Mouse (Mus musculus) liver, embryonic 12.5 days (tissue): ENCODE measurements around the gene Nkiras1. TPM values are rescaled to one million over a fixed set of nuclear protein-coding genes. Genes with fewer than 3 reads are reported as not detected.
"Not testable (repeated sequence)": the region's sequence is repeated elsewhere in the genome, so short reads cannot be mapped to it uniquely, and the experiment has no call there.

Experiments
- ATAC-seq: fragments of 200-750 bp; cut with Nextera tagmentation; 2 replicates; pipeline ENCODE4 v1.8.0; 2017; ENCODE audit warnings: moderate number of reproducible peaks, mild to moderate bottlenecking, moderate library complexity
- H3K27ac ChIP-seq: fragments of 300-500 bp; sonication (generic); 2 replicates; pipeline ENCODE4 v1.5.1; 2016; ENCODE audit warnings: mild to moderate bottlenecking
- H3K27me3 ChIP-seq: fragments of 300-500 bp; sonication (generic); replicated peaks from 2 replicates; pipeline ENCODE4 v1.6.1; 2016; ENCODE audit warnings: mild to moderate bottlenecking, moderate library complexity
- H3K36me3 ChIP-seq: fragments of 300-500 bp; sonication (generic); 2 replicates; pipeline ENCODE4 v1.6.1; 2016; ENCODE audit warnings: mild to moderate bottlenecking, moderate library complexity
- H3K4me1 ChIP-seq: fragments of 300-500 bp; sonication (generic); 2 replicates; pipeline ENCODE4 v1.6.1; 2016
- H3K4me2 ChIP-seq: fragments of 300-500 bp; sonication (generic); 2 replicates; pipeline ENCODE4 v1.6.1; 2016; ENCODE audit warnings: mild to moderate bottlenecking, moderate library complexity
- H3K4me3 ChIP-seq: fragments of 300-500 bp; sonication (generic); 2 replicates; pipeline ENCODE4 v1.5.1; 2016; ENCODE audit warnings: mild to moderate bottlenecking, moderate library complexity
- H3K9ac ChIP-seq: fragments of 300-500 bp; sonication (generic); 2 replicates; pipeline ENCODE4 v1.6.1; 2016; ENCODE audit warnings: mild to moderate bottlenecking, moderate library complexity
- H3K9me3 ChIP-seq: fragments of 300-500 bp; sonication (generic); replicated peaks from 2 replicates; pipeline ENCODE4 v1.6.1; 2016; ENCODE audit warnings: mild to moderate bottlenecking, moderate library complexity
- WGBS: fragments of 180-500 bp; shearing (Covaris S2); methylation state at CpG from one replicate; pipeline ENCODE4 v1.1.7; 2016; ENCODE audit not compliant: insufficient replicate concordance; 5-methylcytosine and 5-hydroxymethylcytosine counted together
- polyA plus RNA-seq: library from polyadenylated mRNA; unstranded; fragments of >200 nt; fragmentation: Nextera tagmentation; extraction: Ambion mirVana; gene quantifications from 2 replicates; pipeline ENCODE4 v1.2.1, GENCODE M21; 2016

The Nkiras1 gene
- polyA plus RNA-seq, 1 experiment from 2014 or later = 12.1 TPM

- H3K27me3 ChIP-seq = no peaks in the 10 kb centered on the region
- peak within 1 kb of the TSS; percentile 99 for H3K4me2 ChIP-seq
- H3K4me1 ChIP-seq = peaks cover 33% of the 10 kb centered on the region
- peak within 1 kb of the TSS; percentile 72 for H3K27ac ChIP-seq
- H3K4me3 ChIP-seq = peak within 1 kb of the TSS; percentile 75
- peak; percentile 84 for ATAC-seq
- H3K36me3 ChIP-seq = no peaks in the 10 kb centered on the region
- H3K9ac ChIP-seq = peak within 1 kb of the TSS; percentile 72
- WGBS = under 1% methylated on average over 62 of the region's 66 CpGs
- no peaks in the 10 kb centered on the region for H3K9me3 ChIP-seq
Observed at GRCm38 (mm10) chr14:18238750-18239731, 31.9 kb upstream of the Nkiras1 start, which contains the start of gene Nr1d2. Gene Nr1d2, minus strand, starts transcription at chr14:18239127.

- H3K4me1 ChIP-seq = peaks cover 26% of the 10 kb centered on the region
- H3K27ac ChIP-seq = no peak overlapping the region
- WGBS = 55% methylated on average over 7 of the region's 7 CpGs
- no peak overlapping the region for H3K4me2 ChIP-seq
- H3K36me3 ChIP-seq = no peaks in the 10 kb centered on the region
- H3K9me3 ChIP-seq = no peaks in the 10 kb centered on the region
- no peak overlapping the region for H3K4me3 ChIP-seq
- ATAC-seq = no peak
- H3K9ac ChIP-seq = no peak overlapping the region
- H3K27me3 ChIP-seq = no peaks in the 10 kb centered on the region
Observed at GRCm38 (mm10) chr14:18240132-18240531, 30.8 kb upstream of the Nkiras1 start.

- Histone ChIP-seq H3K27me3 (no peaks in the 10 kb centered on the region), H3K4me3 (no peak overlapping the region), H3K9me3 (no peaks in the 10 kb centered on the region), H3K4me2 (no peak overlapping the region), H3K4me1 (peaks cover 26% of the 10 kb centered on the region), H3K36me3 (no peaks in the 10 kb centered on the region), H3K27ac (no peak overlapping the region), H3K9ac (no peak overlapping the region)
- no peak for ATAC-seq
- 77% methylated on average over 4 of the region's 4 CpGs for WGBS
Observed at GRCm38 (mm10) chr14:18241786-18242185, 29.1 kb upstream of the Nkiras1 start.

- ATAC-seq = no peak
- Histone ChIP-seq H3K36me3 (no peaks in the 10 kb centered on the region), H3K4me2 (no peak overlapping the region), H3K9ac (no peak overlapping the region), H3K4me3 (no peak overlapping the region), H3K27ac (no peak overlapping the region), H3K4me1 (peaks cover 22% of the 10 kb centered on the region), H3K9me3 (no peaks in the 10 kb centered on the region), H3K27me3 (no peaks in the 10 kb centered on the region)
- 70% methylated on average over 21 of the region's 21 CpGs for WGBS
Observed at GRCm38 (mm10) chr14:18242638-18243130, 28.3 kb upstream of the Nkiras1 start.

GRCm38 (mm10) chr14:18261203-18261602, 9.7 kb upstream of the Nkiras1 start:
- no peaks in the 10 kb centered on the region for H3K4me1 ChIP-seq
- 74% methylated on average over 3 of the region's 3 CpGs for WGBS
- no peak overlapping the region for H3K4me2 ChIP-seq
- no peak overlapping the region for H3K9ac ChIP-seq
- no peak overlapping the region for H3K27ac ChIP-seq
- peaks cover 4% of the 10 kb centered on the region for H3K36me3 ChIP-seq
- no peaks in the 10 kb centered on the region for H3K9me3 ChIP-seq
- no peaks in the 10 kb centered on the region for H3K27me3 ChIP-seq
- no peak for ATAC-seq
- no peak overlapping the region for H3K4me3 ChIP-seq

GRCm38 (mm10) chr14:18263427-18263826, 7.5 kb upstream of the Nkiras1 start:
- 60% methylated on average over 4 of the region's 4 CpGs for WGBS
- no peak for ATAC-seq
- no peaks in the 10 kb centered on the region for H3K9me3 ChIP-seq

GRCm38 (mm10) chr14:18269947-18270528, 898 bp upstream of the Nkiras1 start:
- ATAC-seq, H3K9me3 ChIP-seq, H3K27me3 ChIP-seq: not testable (repeated sequence)
- Histone ChIP-seq H3K27ac (peak overlapping the region; percentile 85), H3K4me3 (peak overlapping the region; percentile 90), H3K4me2 (peak overlapping the region; percentile 77), H3K9ac (peak overlapping the region; percentile 97), H3K36me3 (peaks cover 38% of the 10 kb centered on the region), H3K4me1 (peaks cover 20% of the 10 kb centered on the region)
- under 1% methylated on average over 24 of the region's 24 CpGs for WGBS

More at GRCm38 (mm10) chr14:18263427-18263826, 7.5 kb upstream of the Nkiras1 start:
- no peak overlapping the region for H3K4me2 ChIP-seq
- no peak overlapping the region for H3K9ac ChIP-seq
- no peak overlapping the region for H3K4me3 ChIP-seq
- peaks cover under 1% of the 10 kb centered on the region; the same call in 1 of the 2 replicates for H3K4me1 ChIP-seq
- peaks cover 24% of the 10 kb centered on the region for H3K36me3 ChIP-seq
- H3K27me3 ChIP-seq = no peaks in the 10 kb centered on the region
- no peak overlapping the region for H3K27ac ChIP-seq

GRCm38 (mm10) chr14:18271666-18272065, 730 bp downstream of the Nkiras1 start:
- no peak for ATAC-seq
- no peaks in the 10 kb centered on the region for H3K27me3 ChIP-seq
- no peaks in the 10 kb centered on the region for H3K9me3 ChIP-seq
- H3K9ac ChIP-seq = peak overlapping the region; percentile 79
- H3K4me3 ChIP-seq = peak overlapping the region; percentile 90
- H3K27ac ChIP-seq = peak overlapping the region; percentile 87
- H3K4me2 ChIP-seq = peak overlapping the region; percentile 77
- H3K4me1 ChIP-seq = peaks cover 20% of the 10 kb centered on the region
- peaks cover 33% of the 10 kb centered on the region for H3K36me3 ChIP-seq
- 9% methylated on average over 7 of the region's 7 CpGs for WGBS

- H3K27me3 ChIP-seq = no peaks in the 10 kb centered on the region
- H3K4me3 ChIP-seq = no peak overlapping the region
- peaks cover 12% of the 10 kb centered on the region for H3K4me1 ChIP-seq
- peaks cover 33% of the 10 kb centered on the region for H3K36me3 ChIP-seq
- WGBS = 80% methylated on average over 1 of the region's 1 CpGs
- no peak overlapping the region for H3K4me2 ChIP-seq
- no peak overlapping the region for H3K9ac ChIP-seq
- H3K27ac ChIP-seq = no peak overlapping the region
- no peak for ATAC-seq
- no peaks in the 10 kb centered on the region for H3K9me3 ChIP-seq
Observed at GRCm38 (mm10) chr14:18274526-18274925, 3.6 kb downstream of the Nkiras1 start.

- Histone ChIP-seq H3K36me3 (peaks cover 57% of the 10 kb centered on the region), H3K4me2 (no peak overlapping the region), H3K9me3 (no peaks in the 10 kb centered on the region), H3K4me1 (peaks cover 3% of the 10 kb centered on the region; the same call in 1 of the 2 replicates), H3K4me3 (no peak overlapping the region), H3K27ac (no peak overlapping the region), H3K9ac (no peak overlapping the region), H3K27me3 (no peaks in the 10 kb centered on the region)
- WGBS = 86% methylated on average over 5 of the region's 5 CpGs
- no peak for ATAC-seq
Observed at GRCm38 (mm10) chr14:18280375-18280774, 9.4 kb downstream of the Nkiras1 start.

- no peak overlapping the region for H3K27ac ChIP-seq
- no peaks in the 10 kb centered on the region for H3K27me3 ChIP-seq
- no peak overlapping the region for H3K4me3 ChIP-seq
- no peak overlapping the region for H3K4me2 ChIP-seq
- H3K4me1 ChIP-seq = peaks cover 3% of the 10 kb centered on the region; the same call in 1 of the 2 replicates
- ATAC-seq = no peak
- H3K9ac ChIP-seq = no peak overlapping the region
- H3K9me3 ChIP-seq = no peaks in the 10 kb centered on the region
- peaks cover 28% of the 10 kb centered on the region for H3K36me3 ChIP-seq
- WGBS = 78% methylated on average over 2 of the region's 2 CpGs
Observed at GRCm38 (mm10) chr14:18284581-18284980, 13.6 kb downstream of the Nkiras1 start.

GRCm38 (mm10) chr14:18285476-18285875, 14.5 kb downstream of the Nkiras1 start:
- H3K36me3 ChIP-seq = peaks cover 20% of the 10 kb centered on the region
- H3K9ac ChIP-seq = no peak overlapping the region
- ATAC-seq = no peak
- no peaks in the 10 kb centered on the region for H3K27me3 ChIP-seq
- no peak overlapping the region for H3K4me3 ChIP-seq
- H3K9me3 ChIP-seq = no peaks in the 10 kb centered on the region
- no peak overlapping the region for H3K27ac ChIP-seq
- H3K4me1 ChIP-seq = peaks cover 3% of the 10 kb centered on the region; the same call in 1 of the 2 replicates
- no peak overlapping the region for H3K4me2 ChIP-seq
- WGBS = 88% methylated on average over 3 of the region's 3 CpGs
